Mouse (Mus musculus) myocyte (in vitro differentiated cells): ENCODE data around the gene Fgd6.

Experiments
- E2F4 ChIP-seq: IDR thresholded peaks from one replicate; pipeline ENCODE4 v1.6.1; 2011; ENCODE audit warnings: mild to moderate bottlenecking, control low read depth, moderate library complexity; ENCODE audit not compliant: insufficient read depth
- MAX ChIP-seq: IDR thresholded peaks from one replicate; pipeline ENCODE4 v1.6.1; 2011; ENCODE audit warnings: low read depth, mild to moderate bottlenecking, control low read depth
- POLR2A ChIP-seq: IDR thresholded peaks from one replicate; pipeline ENCODE4 v1.6.1; 2011; ENCODE audit warnings: low read depth, mild to moderate bottlenecking, control low read depth, moderate library complexity; ENCODE audit not compliant: insufficient read length
- POLR2AphosphoS2 ChIP-seq: IDR thresholded peaks from one replicate; pipeline ENCODE4 v1.6.1; 2011; ENCODE audit warnings: low read depth, control low read depth; ENCODE audit not compliant: insufficient read length
- SRF ChIP-seq: IDR thresholded peaks from one replicate; pipeline ENCODE4 v1.6.1; 2011; ENCODE audit warnings: low read depth; ENCODE audit not compliant: control insufficient read depth, insufficient read length
- USF1 ChIP-seq: IDR thresholded peaks from one replicate; pipeline ENCODE4 v1.6.1; 2011; ENCODE audit warnings: low read depth, mild to moderate bottlenecking, control low read depth, moderate library complexity

- TF ChIP-seq POLR2A, result no peak
- TF ChIP-seq USF1, result no peak
- TF ChIP-seq MAX, result no peak
- no peak for TF ChIP-seq POLR2AphosphoS2
- no peak for TF ChIP-seq SRF
- no peak for TF ChIP-seq E2F4
Measured at GRCm38 (mm10) chr10:94118993-94119392, 83.2 kb downstream of the Fgd6 start.
